Mouse (Mus musculus) brain, embryonic 14.5 days (tissue): Measurements from ENCODE around the gene Sft2d1.

Source experiments
- CTCF ChIP-seq: fragments of 200-500 bp; IDR thresholded peaks from 2 replicates; pipeline ENCODE4 v1.5.1; 2012; ENCODE audit warnings: inconsistent platforms, mild to moderate bottlenecking, moderate library complexity, borderline replicate concordance; ENCODE audit not compliant: insufficient read depth, insufficient read length; ENCODE audit errors: extremely low read depth
- POLR2A ChIP-seq: fragments of 200-500 bp; IDR thresholded peaks from 2 replicates; pipeline ENCODE4 v1.6.1; 2012; ENCODE audit warnings: mild to moderate bottlenecking, inconsistent platforms, borderline replicate concordance; ENCODE audit not compliant: poor library complexity, insufficient read depth, insufficient read length, severe bottlenecking; ENCODE audit errors: extremely low read depth

GRCm38 (mm10) chr17:8351088-8351487, 40.2 kb downstream of the Sft2d1 start:
- TF ChIP-seq CTCF = no peak
- TF ChIP-seq POLR2A = no peak
